Mouse (Mus musculus) monocyte, adult 5-6 weeks (primary cell): ENCODE data around the gene Gli3. TPM values are rescaled to one million over a fixed set of nuclear protein-coding genes. Genes with fewer than 3 reads are reported as not detected.

Source experiments
- ATAC-seq: fragments of 153-309, 156-312 bp; replicated peaks from 2 replicates; pipeline ENCODE4 v1.8.0; 2017; ENCODE audit warnings: mild to moderate bottlenecking; ENCODE audit not compliant: low TSS enrichment, insufficient number of reproducible peaks, severe bottlenecking, poor library complexity, low FRiP score
- total RNA-seq: library from RNA; stranded (forward); fragments of 200-1000, 200-491, 200-594 nt; gene quantifications from 3 replicates; pipeline ENCODE4 v1.2.3, GENCODE M21; 2017

The Gli3 gene
- total RNA-seq, 1 experiment from 2014 or later: not detected

DNA sequence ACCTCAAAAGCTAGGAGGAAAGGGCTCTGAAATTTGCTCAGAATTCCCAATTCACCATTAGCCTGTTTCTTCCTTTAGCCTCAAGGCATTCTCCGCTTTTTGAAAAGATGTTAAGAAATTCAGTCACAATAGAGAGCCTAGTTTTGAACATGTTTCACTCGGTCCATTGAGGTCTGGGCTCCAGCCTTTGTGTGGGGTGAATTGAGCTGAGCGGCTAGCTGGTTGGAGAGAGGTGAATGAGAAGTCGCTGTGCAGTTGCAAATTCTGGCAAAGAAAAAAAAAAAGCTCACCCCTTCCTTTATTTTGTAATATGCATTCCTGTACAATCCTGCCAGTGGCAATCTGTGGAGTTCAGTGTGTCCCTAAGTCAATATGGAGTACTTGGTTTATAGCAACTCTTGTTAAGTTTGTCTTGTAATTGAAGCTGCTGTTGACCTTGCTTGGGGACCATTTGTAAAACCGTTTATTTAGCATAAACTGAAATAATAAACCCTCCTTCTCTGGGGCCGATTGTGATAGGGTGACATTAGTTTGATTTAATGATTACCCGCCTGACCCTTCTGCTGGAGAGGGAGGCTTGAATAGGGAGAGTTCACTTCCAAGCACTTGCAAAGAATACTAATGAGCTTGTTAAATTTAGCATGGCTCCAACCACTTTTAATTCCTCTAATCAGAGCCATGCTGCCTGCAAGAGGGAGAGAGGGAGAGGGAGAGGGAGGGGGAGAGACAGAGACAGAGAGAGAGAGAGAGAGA, 81.0 kb downstream of the Gli3 start:
- no peak for ATAC-seq

DNA sequence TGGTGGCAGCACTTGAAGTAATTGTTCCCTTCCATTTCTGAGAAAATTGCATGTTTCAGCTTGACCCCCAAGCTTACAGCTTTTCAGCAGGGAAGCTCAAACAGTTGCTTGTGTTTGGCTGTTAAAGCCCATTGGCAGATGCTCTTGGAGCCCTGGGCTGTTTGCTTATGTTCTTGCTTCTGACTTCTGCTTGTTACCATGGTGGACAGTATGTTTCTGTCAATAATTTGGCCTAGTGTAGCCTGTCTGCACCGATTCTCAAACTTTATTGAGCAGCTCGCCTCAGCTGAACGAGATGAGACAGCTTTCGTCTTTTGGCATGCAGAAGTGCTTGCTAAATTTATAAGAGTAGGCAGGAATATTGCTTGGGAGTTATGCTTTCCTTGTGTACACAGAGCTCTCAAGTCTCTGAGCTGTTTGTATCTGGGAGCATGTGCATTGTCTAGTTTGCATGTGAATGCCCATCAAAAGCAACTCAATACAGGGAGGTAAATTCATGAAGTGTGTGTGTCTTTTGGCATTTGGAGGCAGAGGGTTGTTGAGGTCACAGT, 82.4 kb downstream of the Gli3 start:
- ATAC-seq: no peak

- ATAC-seq: no peak
Observed at GRCm38 (mm10) chr13:15546258-15546657, 83.2 kb downstream of the Gli3 start.

GRCm38 (mm10) chr13:15549466-15549865, 86.4 kb downstream of the Gli3 start:
- no peak for ATAC-seq

DNA sequence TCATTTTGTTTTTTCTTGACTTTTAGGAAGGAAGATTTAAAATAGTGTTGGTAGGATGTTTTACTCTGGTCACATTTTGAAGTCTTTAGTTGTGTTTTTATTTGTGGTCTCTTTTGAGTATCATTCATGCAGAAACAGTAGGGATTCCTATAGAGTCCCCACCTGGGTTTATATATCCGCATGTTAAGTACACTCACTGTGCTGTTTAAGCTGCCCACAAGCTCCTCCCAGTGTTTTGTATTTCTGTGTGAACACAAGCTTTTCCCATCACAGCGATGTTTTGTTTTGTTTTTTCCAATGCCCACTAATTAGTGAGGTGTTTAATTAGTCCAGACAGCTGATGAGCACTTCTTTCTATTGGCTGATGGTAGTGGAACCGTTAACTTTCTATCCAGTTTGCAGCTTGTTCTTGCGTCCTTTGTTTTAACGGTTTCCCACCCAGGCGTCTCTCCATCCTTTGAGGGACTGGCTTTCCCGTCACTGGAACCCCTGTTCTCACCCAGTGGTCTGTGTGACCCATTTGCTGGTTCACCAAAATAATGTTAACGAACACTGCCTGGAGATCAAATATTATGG, 87.1 kb downstream of the Gli3 start:
- no peak for ATAC-seq

- ATAC-seq: no peak
Observed at GRCm38 (mm10) chr13:15550731-15551130, 87.7 kb downstream of the Gli3 start.

- no peak for ATAC-seq
Observed at GRCm38 (mm10) chr13:15552009-15552408, 89.0 kb downstream of the Gli3 start.

- ATAC-seq: no peak
Observed at GRCm38 (mm10) chr13:15556646-15557098, 93.6 kb downstream of the Gli3 start.

DNA sequence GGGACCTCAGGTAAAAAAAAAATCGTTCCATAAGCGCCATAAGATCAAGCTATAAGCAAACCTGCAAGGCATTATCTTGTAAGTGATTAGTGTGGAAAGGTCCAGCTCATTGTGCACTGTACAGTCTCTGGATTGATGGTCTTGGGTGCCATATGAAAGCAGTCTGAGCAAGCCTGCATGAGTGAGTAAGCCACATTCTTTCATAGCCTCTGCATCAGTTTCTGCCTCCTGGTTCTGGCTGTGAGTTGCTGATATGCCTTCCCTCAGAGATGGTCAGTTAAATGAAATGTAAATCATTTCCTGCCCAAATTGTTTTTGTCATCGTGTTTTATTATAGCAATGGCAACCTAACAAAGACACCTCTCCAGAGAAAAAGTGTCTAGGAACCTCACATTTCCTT, 98.4 kb downstream of the Gli3 start:
- no peak for ATAC-seq

- ATAC-seq: no peak
Observed at GRCm38 (mm10) chr13:15570908-15571568, 108.0 kb downstream of the Gli3 start.

DNA sequence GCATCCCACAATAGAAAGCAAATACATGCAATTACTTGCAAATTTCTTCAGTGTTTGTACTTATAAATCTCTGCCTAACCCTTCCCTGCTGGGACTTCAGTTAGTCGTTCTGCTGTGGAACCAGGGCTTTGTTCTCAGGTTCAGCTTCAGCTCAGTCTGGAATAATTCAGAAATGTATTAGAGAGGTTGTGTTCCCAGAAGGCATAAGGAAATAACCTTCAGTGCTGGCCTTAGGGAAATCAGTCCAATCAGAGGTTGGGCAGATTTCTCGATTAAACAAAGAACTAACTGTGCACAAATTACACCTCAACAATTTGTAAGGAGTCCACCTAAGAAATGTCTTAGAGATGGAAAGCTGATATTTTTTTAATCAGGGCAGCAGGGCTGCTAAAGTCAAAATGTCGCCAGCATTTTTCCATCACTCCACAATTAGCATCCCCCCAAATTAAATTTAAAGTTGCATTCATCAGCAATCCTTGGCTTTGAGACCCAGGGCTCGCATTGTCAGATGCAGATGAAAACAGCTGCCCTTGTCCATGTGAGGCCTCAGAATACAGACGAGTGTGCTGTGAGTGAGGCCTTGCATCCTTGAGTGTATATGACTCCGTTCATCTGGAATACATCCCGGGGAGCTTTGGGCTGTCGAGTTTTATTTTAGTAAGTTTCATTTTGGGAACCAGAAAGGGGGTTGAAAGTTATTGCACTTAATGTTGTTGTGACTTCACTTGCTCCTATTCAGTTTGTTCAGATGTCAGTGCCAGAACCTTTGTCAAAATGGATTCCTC, 114.3 kb downstream of the Gli3 start:
- ATAC-seq: no peak

DNA sequence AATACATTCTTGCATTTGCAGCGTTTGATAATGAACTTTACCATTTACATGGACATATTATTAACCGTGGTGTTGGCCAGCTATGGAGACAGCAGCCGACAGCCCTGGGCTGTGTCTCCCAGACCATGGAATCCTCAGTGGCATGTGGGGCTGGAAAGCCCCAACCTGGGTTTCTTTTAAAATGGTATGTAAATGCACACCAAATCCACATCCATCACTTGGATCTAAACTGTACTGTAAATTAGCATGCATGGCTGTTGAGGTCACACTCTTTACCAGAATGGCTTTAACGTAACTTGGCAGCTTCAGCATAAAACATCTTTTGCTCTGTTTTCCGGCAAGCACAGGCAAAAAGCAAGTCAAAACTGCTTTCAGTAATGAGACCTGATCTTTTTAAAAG, 117.4 kb downstream of the Gli3 start:
- ATAC-seq: no peak

DNA sequence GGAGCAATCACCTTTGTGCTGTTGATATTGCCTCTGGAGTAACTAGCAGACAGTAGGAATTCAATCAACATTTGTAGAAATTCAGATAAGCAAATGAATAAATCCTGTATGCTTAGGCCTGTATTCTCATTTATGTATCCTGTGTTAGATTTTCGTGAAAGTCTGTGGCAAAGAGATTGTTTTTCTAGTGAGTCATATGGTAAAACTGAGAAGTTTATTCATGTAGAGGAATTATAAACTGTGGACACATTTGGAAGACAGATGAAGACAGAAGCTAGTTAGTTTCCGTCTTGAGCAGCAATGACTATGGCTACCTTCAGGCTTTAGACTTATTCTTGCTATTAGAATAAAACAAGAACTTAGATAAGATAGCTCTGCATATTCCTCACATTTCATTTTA, 122.9 kb downstream of the Gli3 start:
- no peak for ATAC-seq

- no peak for ATAC-seq
Observed at GRCm38 (mm10) chr13:15588278-15589272, 125.5 kb downstream of the Gli3 start.

DNA sequence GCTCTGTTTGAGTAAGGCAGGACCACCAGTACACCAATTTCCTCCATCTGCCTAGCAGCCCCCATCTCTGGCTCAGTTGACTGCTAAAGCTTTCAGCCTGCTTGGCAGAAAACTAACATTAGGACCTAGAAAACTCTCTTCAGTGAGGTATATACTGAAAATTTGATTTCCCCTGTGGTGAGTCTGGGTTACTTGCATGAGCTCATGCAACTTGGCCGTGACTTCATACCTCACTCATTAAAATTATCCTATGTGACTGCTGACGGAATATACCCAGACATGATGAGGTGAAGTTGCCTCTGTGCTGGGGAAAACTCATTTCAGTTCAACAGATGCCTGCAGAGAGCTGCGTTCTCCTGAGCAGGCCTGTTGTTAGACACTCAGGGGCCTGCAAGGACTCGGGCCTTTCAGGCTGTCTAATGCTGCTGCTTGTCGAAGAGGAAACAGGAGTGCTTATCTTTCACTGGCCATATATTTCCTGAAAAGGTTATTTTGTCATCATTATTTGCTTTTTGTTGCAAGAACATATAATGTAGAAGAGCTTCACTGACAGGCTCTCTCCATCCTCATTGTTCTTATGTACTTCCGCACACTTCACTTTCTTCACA, 127.4 kb downstream of the Gli3 start:
- no peak for ATAC-seq

DNA sequence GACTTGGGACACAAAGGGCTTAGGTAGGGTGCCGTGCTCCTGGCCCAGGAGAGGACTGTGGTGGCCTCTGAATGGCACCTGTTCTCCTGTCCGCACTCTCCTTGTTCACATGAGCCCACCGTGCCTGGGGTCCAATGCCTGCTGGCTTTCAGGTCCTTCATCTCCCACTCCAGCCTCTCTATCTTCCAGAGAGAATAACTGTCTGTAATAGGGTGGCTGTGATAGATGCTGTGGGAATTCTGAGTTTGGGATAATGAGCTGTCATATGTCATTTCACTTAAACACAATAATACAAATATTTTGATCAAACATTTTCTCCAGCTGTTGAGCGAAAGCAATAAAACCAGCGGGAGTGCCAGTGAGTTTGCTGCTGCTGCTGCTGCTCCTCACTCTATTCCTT, 133.6 kb downstream of the Gli3 start:
- no peak for ATAC-seq

DNA sequence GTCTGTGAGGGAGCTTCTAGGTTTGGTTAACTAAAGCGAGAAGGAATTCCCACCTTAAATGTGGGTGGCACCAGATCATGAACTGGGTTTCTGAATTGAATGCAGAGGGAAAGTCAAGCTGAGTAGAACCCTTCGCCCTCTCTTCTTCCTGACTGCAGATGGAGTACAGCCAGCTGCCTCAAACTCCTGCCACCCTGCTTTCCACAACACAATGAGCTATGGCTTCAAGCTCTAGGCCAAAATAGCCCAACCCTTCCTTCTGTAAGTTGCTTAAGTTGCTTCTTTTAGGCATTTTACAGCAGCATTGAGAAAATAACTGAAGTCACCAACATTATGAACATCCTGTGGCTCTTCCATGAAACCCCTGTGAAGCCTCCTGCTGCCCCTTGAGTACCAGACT, 136.7 kb downstream of the Gli3 start:
- ATAC-seq: no peak

DNA sequence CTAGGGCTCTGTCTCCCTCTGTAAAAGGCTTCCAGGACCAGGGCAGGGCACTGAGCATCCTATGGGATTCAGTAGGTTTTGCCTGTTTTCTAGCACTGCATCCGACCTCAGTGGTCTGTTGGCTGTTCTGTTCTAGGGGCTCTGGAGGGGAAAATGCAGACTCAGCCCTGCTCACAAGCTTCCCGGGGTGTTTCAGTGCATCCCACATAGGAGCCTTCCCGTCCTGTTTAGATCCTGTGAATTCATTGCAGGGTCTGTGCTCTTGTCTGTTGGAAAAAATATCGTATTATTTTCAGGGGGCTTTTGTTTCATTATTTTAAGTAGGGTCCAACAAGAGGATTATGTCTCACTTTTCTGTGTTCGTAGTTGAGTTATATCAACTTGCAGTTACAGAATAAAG, 139.1 kb downstream of the Gli3 start:
- ATAC-seq: no peak
